Mouse (Mus musculus) MEL (cell line): ENCODE results near the gene Helz. TPM values are rescaled to one million over a fixed set of nuclear protein-coding genes. Genes with fewer than 3 reads are reported as not detected.

Source experiments
- DNase-seq: peaks from one replicate; pipeline ENCODE4 v3.0.0; 2011; ENCODE audit warnings: low read depth, low spot score
- H3K27ac ChIP-seq: 2 replicates; pipeline ENCODE4 v1.5.1; 2012; ENCODE audit warnings: low read depth, mild to moderate bottlenecking, control low read depth, low read length, moderate library complexity; ENCODE audit not compliant: control insufficient read depth
- H3K27me3 ChIP-seq, 2 experiments: fragments of 150-350 bp in 1 of 2; sonication (generic) in 1 of 2; 2 replicates each; pipeline ENCODE4 v1.6.1; 2012; ENCODE audit warnings: low read length in 2 of 2, mild to moderate bottlenecking in 2 of 2, improper control_type of control experiment in 1 of 2, moderate library complexity in 1 of 2; ENCODE audit not compliant: insufficient read depth in 2 of 2, control insufficient read depth in 1 of 2
- H3K36me3 ChIP-seq, 2 experiments: 2 replicates each; pipeline ENCODE4 v1.6.1; 2012 to 2014; ENCODE audit warnings: low read length in 2 of 2, improper control_type of control experiment in 1 of 2, inconsistent platforms in 1 of 2, mild to moderate bottlenecking in 1 of 2; ENCODE audit not compliant: insufficient read depth in 2 of 2, control insufficient read depth in 1 of 2
- H3K4me1 ChIP-seq, 2 experiments: fragments of 150-350 bp in 1 of 2; sonication (generic) in 1 of 2; 2 replicates each; pipeline ENCODE4 v1.6.1; 2012; ENCODE audit warnings: low read length in 2 of 2, improper control_type of control experiment in 1 of 2, mild to moderate bottlenecking in 1 of 2; ENCODE audit not compliant: insufficient read depth in 2 of 2, control insufficient read depth in 1 of 2
- H3K4me3 ChIP-seq, 2 experiments: fragments of 150-350 bp in 1 of 2; sonication (generic) in 1 of 2; 2 replicates each; pipeline ENCODE4 v1.5.1; 2012; ENCODE audit warnings: low read depth in 2 of 2, low read length in 2 of 2, mild to moderate bottlenecking in 2 of 2, moderate library complexity in 2 of 2, control low read depth in 1 of 2, improper control_type of control experiment in 1 of 2; ENCODE audit not compliant: control insufficient read depth in 1 of 2, insufficient read depth in 1 of 2
- H3K79me2 ChIP-seq: 2 replicates; pipeline ENCODE4 v1.6.1; 2012; ENCODE audit warnings: mild to moderate bottlenecking, low read length, moderate library complexity; ENCODE audit not compliant: control insufficient read depth, poor library complexity, insufficient read depth
- H3K9ac ChIP-seq: 2 replicates; pipeline ENCODE4 v1.6.1; 2012; ENCODE audit warnings: low read depth, mild to moderate bottlenecking, control low read depth, low read length, moderate library complexity; ENCODE audit not compliant: control insufficient read depth, poor library complexity, severe bottlenecking
- H3K9me3 ChIP-seq: fragments of 150-350 bp; sonication (generic); replicated peaks from 2 replicates; pipeline ENCODE4 v1.6.1; 2012; ENCODE audit warnings: mild to moderate bottlenecking, low read length, improper control_type of control experiment, moderate library complexity; ENCODE audit not compliant: insufficient read depth
- BHLHE40 ChIP-seq: IDR thresholded peaks from 2 replicates; pipeline ENCODE4 v1.6.1; 2012; ENCODE audit warnings: low read depth, mild to moderate bottlenecking, inconsistent platforms, low read length, improper control_type of control experiment, borderline replicate concordance
- CHD2 ChIP-seq: IDR thresholded peaks from 2 replicates; pipeline ENCODE4 v1.6.1; 2011; ENCODE audit warnings: low read length, improper control_type of control experiment
- CTCF ChIP-seq, 3 experiments: IDR thresholded peaks in 2 of 3; conservative IDR thresholded peaks in 1 of 3; 2 replicates each; pipeline ENCODE4 v1.5.1; 2011 to 2012; ENCODE audit warnings: low read length in 3 of 3, low read depth in 2 of 3, mild to moderate bottlenecking in 2 of 3, improper control_type of control experiment in 1 of 3, inconsistent platforms in 1 of 3, mixed read lengths in 1 of 3, moderate library complexity in 1 of 3; ENCODE audit not compliant: control insufficient read depth in 1 of 3, insufficient read depth in 1 of 3, poor library complexity in 1 of 3, severe bottlenecking in 1 of 3
- GABPA ChIP-seq: IDR thresholded peaks from 2 replicates; pipeline ENCODE4 v1.6.1; 2012; ENCODE audit warnings: low read depth, mild to moderate bottlenecking, inconsistent platforms, low read length, improper control_type of control experiment, moderate library complexity
- GATA1 ChIP-seq: IDR thresholded peaks from 2 replicates; pipeline ENCODE4 v1.6.1; 2011; ENCODE audit warnings: low read depth, low read length, improper control_type of control experiment
- JUND ChIP-seq: IDR thresholded peaks from 2 replicates; pipeline ENCODE4 v1.6.1; 2011; ENCODE audit warnings: low read depth, mild to moderate bottlenecking, improper control_type of control experiment, low read length
- MAFK ChIP-seq: IDR thresholded peaks from 2 replicates; pipeline ENCODE4 v1.6.1; 2011; ENCODE audit warnings: low read depth, mild to moderate bottlenecking, low read length, improper control_type of control experiment, borderline replicate concordance
- MAZ ChIP-seq: IDR thresholded peaks from 2 replicates; pipeline ENCODE4 v1.6.1; 2012; ENCODE audit warnings: low read depth, mild to moderate bottlenecking, inconsistent platforms, low read length, improper control_type of control experiment
- MEF2A ChIP-seq: IDR thresholded peaks from 2 replicates; pipeline ENCODE4 v1.6.1; 2014; ENCODE audit warnings: low read depth, mild to moderate bottlenecking, inconsistent platforms, low read length, improper control_type of control experiment; ENCODE audit not compliant: poor library complexity, insufficient replicate concordance, severe bottlenecking; ENCODE audit errors: extremely low read depth
- POLR2AphosphoS5 ChIP-seq: IDR thresholded peaks from 2 replicates; pipeline ENCODE4 v1.6.1; 2012; ENCODE audit warnings: low read depth, borderline replicate concordance, mild to moderate bottlenecking, inconsistent platforms, low read length, moderate library complexity, mixed read lengths
- RAD21 ChIP-seq: IDR thresholded peaks from 2 replicates; pipeline ENCODE4 v1.6.1; 2011; ENCODE audit warnings: mild to moderate bottlenecking, low read depth, low read length, improper control_type of control experiment
- RCOR1 ChIP-seq: IDR thresholded peaks from 2 replicates; pipeline ENCODE4 v1.6.1; 2012; ENCODE audit warnings: low read depth, mild to moderate bottlenecking, inconsistent platforms, low read length, improper control_type of control experiment
- TCF12 ChIP-seq: IDR thresholded peaks from 2 replicates; pipeline ENCODE4 v1.6.1; 2014; ENCODE audit warnings: low read depth, mild to moderate bottlenecking, inconsistent platforms, low read length, improper control_type of control experiment, moderate library complexity
- USF1 ChIP-seq: IDR thresholded peaks from 2 replicates; pipeline ENCODE4 v1.6.1; 2014; ENCODE audit warnings: low read depth, mild to moderate bottlenecking, inconsistent platforms, low read length, improper control_type of control experiment, moderate library complexity
- USF2 ChIP-seq, 2 experiments: IDR thresholded peaks; 2 replicates each; pipeline ENCODE4 v1.6.1; 2011 to 2012; ENCODE audit warnings: improper control_type of control experiment in 2 of 2, low read length in 2 of 2, borderline replicate concordance in 1 of 2, inconsistent platforms in 1 of 2, low read depth in 1 of 2, mild to moderate bottlenecking in 1 of 2; ENCODE audit not compliant: insufficient read depth in 1 of 2
- ZC3H11A ChIP-seq: IDR thresholded peaks from 2 replicates; pipeline ENCODE4 v1.6.1; 2012; ENCODE audit warnings: low read depth, mild to moderate bottlenecking, inconsistent platforms, low read length, improper control_type of control experiment
- polyA plus RNA-seq, 2 experiments: library from polyadenylated mRNA; stranded (reverse) in 1 of 2; unstranded in 1 of 2; fragments of >175 nt in 1 of 2; fragments of >200 nt in 1 of 2; gene quantifications; 2 replicates each; pipeline versions ENCODE4 v1.2.1 to v1.2.4; 2012; ENCODE audit warnings: low replicate concordance in 2 of 2, low read depth in 1 of 2; ENCODE audit not compliant: insufficient read length in 2 of 2, insufficient read depth in 1 of 2, missing spikeins in 1 of 2
- total RNA-seq: library from RNA; depleted of rRNA; stranded (reverse); fragments of 300-350 nt; gene quantifications from 2 replicates; pipeline ENCODE4 v1.2.3, GENCODE M21; 2012

The Helz gene
- total and polyA plus RNA-seq, 3 experiments, result 15.1 to 41.0 (median 39.9) TPM

GRCm38 (mm10) chr11:107674601-107675000, 126.9 kb downstream of the Helz start:
- DNase-seq, result no peak
- H3K27ac ChIP-seq, result no peak overlapping the region

GRCm38 (mm10) chr11:107675246-107675645, 127.5 kb downstream of the Helz start:
- no peak for TF ChIP-seq BHLHE40
- no peak overlapping the region for H3K27ac ChIP-seq
- no peaks in the 10 kb centered on the region for H3K4me1 ChIP-seq
- H3K27me3 ChIP-seq, result no peaks in the 10 kb centered on the region
- no peak for DNase-seq
- no peak overlapping the region for H3K9ac ChIP-seq
- peaks cover 0 to 10% of the 10 kb centered on the region in 2 experiments; a peak in 2 of 4 replicates for H3K36me3 ChIP-seq
- no peaks in the 10 kb centered on the region for H3K79me2 ChIP-seq
- no peak overlapping the region for H3K4me3 ChIP-seq
- no peaks in the 10 kb centered on the region for H3K9me3 ChIP-seq

More at GRCm38 (mm10) chr11:107674601-107675000, 126.9 kb downstream of the Helz start:
- Histone ChIP-seq H3K79me2 (no peaks in the 10 kb centered on the region), H3K36me3 (peaks cover 0 to 13% of the 10 kb centered on the region in 2 experiments; a peak in 2 of 4 replicates)
- TF ChIP-seq GABPA, result no peak
- TF ChIP-seq MAFK, result no peak
- TF ChIP-seq, all 39 proteins: peak for 0
- Histone ChIP-seq H3K27me3 (no peaks in the 10 kb centered on the region), H3K9me3 (no peaks in the 10 kb centered on the region), H3K4me1 (no peaks in the 10 kb centered on the region), H3K9ac (no peak overlapping the region), H3K4me3 (no peak overlapping the region)

GRCm38 (mm10) chr11:107676207-107676940, 128.6 kb downstream of the Helz start:
- Histone ChIP-seq H3K27ac (no peak overlapping the region), H3K4me3 (no peak overlapping the region), H3K9ac (no peak overlapping the region), H3K79me2 (no peaks in the 10 kb centered on the region), H3K9me3 (no peaks in the 10 kb centered on the region), H3K4me1 (peaks cover under 1 to 2% of the 10 kb centered on the region in 2 experiments; a peak in 2 of 4 replicates), H3K27me3 (no peaks in the 10 kb centered on the region), H3K36me3 (peaks cover under 1 to 10% of the 10 kb centered on the region in 2 experiments; a peak in 3 of 4 replicates)
- TF ChIP-seq RAD21, result no peak
- peak; percentile 17 for DNase-seq

GRCm38 (mm10) chr11:107682694-107683355, 135.1 kb downstream of the Helz start:
- Histone ChIP-seq H3K9ac (no peak overlapping the region), H3K27ac (peak overlapping the region; percentile 31; the same call in 1 of the 2 replicates), H3K27me3 (no peaks in the 10 kb centered on the region), H3K4me3 (no peak overlapping the region), H3K9me3 (no peaks in the 10 kb centered on the region), H3K36me3 (peaks cover 0 to 18% of the 10 kb centered on the region in 2 experiments), H3K4me1 (peaks cover 13 to 15% of the 10 kb centered on the region in 2 experiments), H3K79me2 (no peaks in the 10 kb centered on the region)
- peak; percentile 75 for DNase-seq
- no peak for TF ChIP-seq USF2 (IDR thresholded peaks at IDR 0.05; ENCODE audit: borderline replicate concordance in 1 of 2, insufficient read depth in 1 of 2, low read depth in 1 of 2, low read length in 2 of 2)
- TF ChIP-seq CTCF (IDR thresholded peaks at IDR 0.05 in 2 of 3, conservative IDR thresholded peaks at IDR 0.05 in 1 of 3; ENCODE audit: control insufficient read depth in 1 of 3, insufficient read depth in 1 of 3, low read depth in 2 of 3, low read length in 3 of 3, poor library complexity in 1 of 3, severe bottlenecking in 1 of 3), result no peak
- no peak for TF ChIP-seq JUND
- TF ChIP-seq TCF12, result peak; percentile 76
- TF ChIP-seq ZC3H11A, result no peak
- no peak for TF ChIP-seq POLR2AphosphoS5
- peak; percentile 95 for TF ChIP-seq RCOR1
- TF ChIP-seq MAZ, result peak; percentile 62
- TF ChIP-seq MEF2A, result no peak
- TF ChIP-seq USF1, result peak; percentile 47; the same call in 1 of the 2 replicates
- no peak for TF ChIP-seq GABPA
- no peak; the same call in 1 of the 2 replicates for TF ChIP-seq CHD2
- peak; percentile 84 for TF ChIP-seq GATA1
